ENCODE assay signal across 24 mouse cellular contexts in the genomic region with DNA sequence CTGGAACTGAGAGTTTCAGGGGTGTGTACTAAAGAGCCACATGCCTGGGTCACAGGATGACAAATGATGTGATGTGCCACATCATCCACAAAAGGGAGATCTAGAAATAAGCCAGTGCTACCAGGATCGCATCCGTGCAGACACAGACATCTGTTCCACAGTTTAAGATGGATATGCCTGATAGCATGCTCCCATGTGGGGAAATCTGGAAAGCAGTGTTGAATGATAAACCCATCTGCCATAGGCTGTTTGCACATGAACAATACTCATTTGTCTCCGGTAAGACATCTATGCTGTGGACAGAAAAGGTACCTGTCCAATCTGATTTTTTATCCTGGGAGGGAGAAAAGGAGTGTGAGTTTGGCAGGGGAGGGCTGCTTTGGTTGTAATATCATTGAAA. TPM values are rescaled to one million over a fixed set of nuclear protein-coding genes. Genes with fewer than 3 reads are reported as not detected.
DNase-seq lines count a peak whose midpoint lies in the region; ATAC-seq and TF ChIP-seq lines count a peak whose summit lies in the region.
"Had no signal": no experiment of that assay in that cellular context is flagged by ENCODE, and none has a peak within 500 bp of the region (broad histone marks: within the 10 kb centered on the region; RNA-seq: fewer than 3 reads in every experiment).

No protein-coding gene starts in this region.

- peak; percentile 32; the same call in 1 of the 2 replicates for ATAC-seq in hindbrain, embryonic 13.5 days (ENCODE audit: low FRiP score)
- ATAC-seq in midbrain, postnatal 0 days (ENCODE audit: low FRiP score), result no peak
- ATAC-seq in midbrain, embryonic 14.5 days (ENCODE audit: low FRiP score, low TSS enrichment), result no peak
- ATAC-seq: activated CD4-positive, CD25-positive, alpha-beta regulatory T cell, adult 4 months; CD4-positive, CD25-positive, alpha-beta regulatory T cell, adult 4 months; forebrain, embryonic 13.5 days; inflammation-experienced regulatory T-cells, adult 6 months; intestine, embryonic 16.5 days had no signal

- H3K27me3 ChIP-seq in hindbrain, embryonic 13.5 days, result no peaks in the 10 kb centered on the region
- no peaks in the 10 kb centered on the region for H3K27me3 ChIP-seq in hindbrain, embryonic 10.5 days (ENCODE audit: insufficient read depth, poor library complexity, severe bottlenecking)
- H3K27me3 ChIP-seq in midbrain, postnatal 0 days (ENCODE audit: insufficient read depth, low read length), result no peaks in the 10 kb centered on the region
- no peaks in the 10 kb centered on the region for H3K27me3 ChIP-seq in midbrain, embryonic 14.5 days (ENCODE audit: control insufficient read depth, insufficient read depth, low read length)
- H3K27me3 ChIP-seq: forebrain, embryonic 13.5 days had no signal

- peaks cover 57% of the 10 kb centered on the region for H3K36me3 ChIP-seq in hindbrain, embryonic 13.5 days
- peaks cover 70% of the 10 kb centered on the region for H3K36me3 ChIP-seq in hindbrain, embryonic 10.5 days
- H3K36me3 ChIP-seq in midbrain, postnatal 0 days (ENCODE audit: insufficient read depth, low read length), result peaks cover 18% of the 10 kb centered on the region
- peaks cover 42% of the 10 kb centered on the region for H3K36me3 ChIP-seq in midbrain, embryonic 14.5 days (ENCODE audit: control insufficient read depth, insufficient read depth, low read length)

- no peak overlapping the region for H3K9ac ChIP-seq in hindbrain, embryonic 13.5 days
- H3K9ac ChIP-seq in midbrain, postnatal 0 days (replicated peaks; ENCODE audit: low read length, poor library complexity, severe bottlenecking), result no peak overlapping the region
- H3K9ac ChIP-seq in midbrain, embryonic 14.5 days (replicated peaks; ENCODE audit: low read length), result no peak overlapping the region
- H3K9ac ChIP-seq: forebrain, embryonic 13.5 days had no signal

- no peaks in the 10 kb centered on the region for H3K9me3 ChIP-seq in hindbrain, embryonic 13.5 days
- no peaks in the 10 kb centered on the region for H3K9me3 ChIP-seq in hindbrain, embryonic 10.5 days
- no peaks in the 10 kb centered on the region for H3K9me3 ChIP-seq in midbrain, postnatal 0 days (ENCODE audit: low read length)
- no peaks in the 10 kb centered on the region for H3K9me3 ChIP-seq in midbrain, embryonic 14.5 days (ENCODE audit: control insufficient read depth, low read length)
- H3K9me3 ChIP-seq: forebrain, embryonic 10.5 days; forebrain, embryonic 13.5 days; heart, embryonic 10.5 days had no signal

- 69% methylated on average over 3 of the region's 3 CpGs for WGBS in hindbrain, embryonic 13.5 days
- 96% methylated on average over 3 of the region's 3 CpGs for WGBS in hindbrain, embryonic 10.5 days
- WGBS in midbrain, postnatal 0 days, result 79% methylated on average over 3 of the region's 3 CpGs
- 77% methylated on average over 3 of the region's 3 CpGs for WGBS in midbrain, embryonic 14.5 days

- H3K4me3 ChIP-seq in hindbrain, embryonic 13.5 days, result no peak overlapping the region
- H3K4me3 ChIP-seq in hindbrain, embryonic 10.5 days, result no peak overlapping the region
- no peak overlapping the region for H3K4me3 ChIP-seq in midbrain, postnatal 0 days (ENCODE audit: low read depth, low read length)
- H3K4me3 ChIP-seq in midbrain, embryonic 14.5 days (replicated peaks; ENCODE audit: low read depth, low read length), result no peak overlapping the region
- H3K4me3 ChIP-seq: forebrain, embryonic 10.5 days; forebrain, embryonic 13.5 days; heart, adult 2 months; heart, embryonic 10.5 days had no signal

- TF ChIP-seq CTCF in midbrain, postnatal 0 days (IDR thresholded peaks at IDR 0.05), result no peak
- no peak for TF ChIP-seq CTCF in brain, embryonic 14.5 days (IDR thresholded peaks at IDR 0.05; ENCODE audit: borderline replicate concordance, extremely low read depth, insufficient read depth, insufficient read length)

- no peak overlapping the region for H3K4me2 ChIP-seq in hindbrain, embryonic 13.5 days
- H3K4me2 ChIP-seq in midbrain, postnatal 0 days (ENCODE audit: low read depth, low read length, poor library complexity, severe bottlenecking), result no peak overlapping the region
- H3K4me2 ChIP-seq in midbrain, embryonic 14.5 days (ENCODE audit: low read length), result no peak overlapping the region
- H3K4me2 ChIP-seq: forebrain, embryonic 13.5 days had no signal

- H3K27ac ChIP-seq in hindbrain, embryonic 13.5 days, result no peak overlapping the region
- H3K27ac ChIP-seq in hindbrain, embryonic 10.5 days, result no peak overlapping the region
- H3K27ac ChIP-seq in midbrain, postnatal 0 days (ENCODE audit: low read depth, low read length), result no peak overlapping the region
- no peak overlapping the region for H3K27ac ChIP-seq in midbrain, embryonic 14.5 days (replicated peaks; ENCODE audit: low read depth, low read length)
- H3K27ac ChIP-seq: forebrain, embryonic 10.5 days; forebrain, embryonic 13.5 days; heart, adult 2 months; heart, embryonic 10.5 days had no signal

- DNase-seq in hindbrain, embryonic 10.5 days (ENCODE audit: low spot score), result no peak
- peak; percentile 32 for DNase-seq in midbrain, postnatal 0 days (ENCODE audit: low spot score)
- DNase-seq in midbrain, embryonic 14.5 days, result no peak
- DNase-seq in brain, embryonic 14.5 days (ENCODE audit: low read depth), result peak; percentile 2
- DNase-seq in cerebellum, adult 9-10 months, result no peak
- DNase-seq in adrenal gland, postnatal 36 days, result no peak
- DNase-seq: adrenal gland, adult 8-10 months; adrenal gland, postnatal 25 days; cerebellum, adult 11-12 months; cerebellum, adult 8-10 months; cerebellum, postnatal 14 days; gastrocnemius, postnatal 25 days; heart, adult 2 months; kidney, adult 18-20 months; kidney, adult 9 months had no signal

- no peak for TF ChIP-seq POLR2A in brain, embryonic 14.5 days (IDR thresholded peaks at IDR 0.05; ENCODE audit: borderline replicate concordance, extremely low read depth, insufficient read depth, insufficient read length, poor library complexity, severe bottlenecking)

- no peaks in the 10 kb centered on the region for H3K4me1 ChIP-seq in hindbrain, embryonic 13.5 days (replicated peaks)
- H3K4me1 ChIP-seq in hindbrain, embryonic 10.5 days (replicated peaks), result no peaks in the 10 kb centered on the region
- H3K4me1 ChIP-seq in midbrain, postnatal 0 days (ENCODE audit: insufficient read depth, low read length), result no peaks in the 10 kb centered on the region
- H3K4me1 ChIP-seq in midbrain, embryonic 14.5 days (ENCODE audit: control insufficient read depth, insufficient read depth, low read length), result no peaks in the 10 kb centered on the region
- H3K4me1 ChIP-seq: forebrain, embryonic 10.5 days; forebrain, embryonic 13.5 days; heart, embryonic 10.5 days had no signal

RNA-seq across cellular contexts. Expression of gene Cc2d2a, which starts 35.0 kb away (rescaled TPM):
- polyA plus RNA-seq in hindbrain, embryonic 13.5 days (2015; fragmentation: Nextera tagmentation; extraction: Ambion mirVana), result 7.3 and 8.0 TPM in 2 replicates
- 8.5 and 9.8 TPM in 2 replicates for polyA plus RNA-seq in hindbrain, embryonic 10.5 days (2016; fragmentation: Nextera tagmentation; extraction: Ambion mirVana)
- total RNA-seq in midbrain, postnatal 0 days (2014; rRNA removed), result 8.6 and 11.9 TPM in 2 replicates
- 4.7 and 5.0 TPM in 2 replicates for polyA plus RNA-seq in midbrain, postnatal 0 days (2015; fragmentation: Nextera tagmentation; extraction: Ambion mirVana)
- 5.0 and 7.7 TPM in 2 replicates for polyA plus RNA-seq in midbrain, embryonic 14.5 days (2014; fragmentation: Nextera tagmentation; extraction: Ambion mirVana)
- 8.2 and 8.5 TPM in 2 replicates for polyA plus RNA-seq in brain, embryonic 14.5 days (2012; rRNA removed)
- 10 to 100 TPM; 13.8 to 18.8 TPM for total RNA-seq in adrenal gland, postnatal 36 days (2021)
- total RNA-seq: MEL had no signal

Comparison
In these comparisons a context has a peak if more than half of its experiments do, and no peak if none do; other contexts are left out.
1. DNase-seq: peak in midbrain, postnatal 0 days (single experiment) and brain, embryonic 14.5 days (single experiment); none in hindbrain, embryonic 10.5 days (single experiment), midbrain, embryonic 14.5 days (single experiment), cerebellum, adult 9-10 months (single experiment) and adrenal gland, postnatal 36 days (0 of 2).